Mouse (Mus musculus): ENCODE data around the gene Prrc2a. TPM values are rescaled to one million over a fixed set of nuclear protein-coding genes. Genes with fewer than 3 reads are reported as not detected.

The Prrc2a gene
- polyA plus RNA-seq, 2 experiments, result 33.4 to 61.4 TPM

DNA sequence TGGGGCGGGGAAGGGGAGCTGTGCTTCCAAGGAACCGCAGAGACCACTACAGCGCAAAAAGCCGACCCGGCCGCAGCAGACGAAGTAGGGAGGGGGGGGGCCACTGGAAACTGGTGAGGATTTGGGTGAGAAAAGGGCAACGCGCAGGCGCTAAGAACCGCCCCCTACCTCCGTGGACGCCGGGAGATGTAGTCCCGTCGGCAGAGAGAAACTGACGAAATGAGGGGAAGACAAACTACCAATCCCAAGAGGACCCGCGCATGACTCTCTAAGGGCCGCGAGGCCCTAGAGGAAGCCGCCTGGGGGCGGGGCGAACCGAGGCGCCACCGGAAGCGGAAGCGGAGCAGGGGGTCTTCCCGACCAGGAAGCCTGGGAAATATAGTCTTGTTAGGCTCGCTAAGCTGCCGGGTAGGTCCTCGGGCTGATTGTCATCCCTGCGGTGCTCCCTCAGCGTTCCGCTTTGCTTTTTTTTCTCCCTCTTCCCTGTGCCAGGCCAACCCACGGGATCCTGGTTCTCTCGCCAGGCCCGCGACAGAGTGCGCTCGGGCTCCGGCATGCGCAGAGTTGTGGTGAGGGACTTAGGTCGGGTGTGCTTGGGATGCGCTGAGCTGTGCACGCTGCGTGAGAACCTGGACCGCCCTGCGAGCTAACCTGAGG, 43.4 kb downstream of the Prrc2a start, which contains the start of gene Gpank1:
Gene Gpank1 (plus strand): TSS at position 313 of the 657 bp plus-strand sequence.
- Histone ChIP-seq H3K9ac (replicated peaks) (peak within 1 kb of the TSS; percentile 92), H3K27ac (peak within 1 kb of the TSS; percentile 90), H3K9me3 (ENCODE audit: control insufficient read depth, low read length) (no peaks in the 10 kb centered on the region), H3K4me2 (ENCODE audit: low read depth) (peak within 1 kb of the TSS; percentile 98), H3K4me1 (replicated peaks; ENCODE audit: control insufficient read depth in 2 of 2, insufficient read depth in 2 of 2, low read length in 1 of 2) (peaks cover 14% of the 10 kb centered on the region in 2 experiments), H3K27me3 (ENCODE audit: control insufficient read depth, insufficient read depth, low read length) (no peaks in the 10 kb centered on the region), H3K4me3 (ENCODE audit: insufficient read depth in 1 of 2, low read depth in 2 of 2, low read length in 2 of 2) (peak within 1 kb of the TSS; percentile 84 to 85), H3K36me3 (replicated peaks; ENCODE audit: control insufficient read depth, insufficient read depth, low read depth) (peaks cover 36% of the 10 kb centered on the region)
- DNase-seq (ENCODE audit: low read depth in 3 of 3, low spot score in 3 of 3) (peak; percentile 95 to 96 (median 96)), ATAC-seq (ENCODE audit: insufficient read depth) (peak; percentile 93)
- no peak for TF ChIP-seq EP300 (IDR thresholded peaks at IDR 0.05; ENCODE audit: low read depth)
- TF ChIP-seq CTCF (IDR thresholded peaks at IDR 0.05; ENCODE audit: low read depth), result no peak
- WGBS (ENCODE audit: insufficient replicate concordance), result under 1% methylated on average over 49 of the region's 50 CpGs

DNA sequence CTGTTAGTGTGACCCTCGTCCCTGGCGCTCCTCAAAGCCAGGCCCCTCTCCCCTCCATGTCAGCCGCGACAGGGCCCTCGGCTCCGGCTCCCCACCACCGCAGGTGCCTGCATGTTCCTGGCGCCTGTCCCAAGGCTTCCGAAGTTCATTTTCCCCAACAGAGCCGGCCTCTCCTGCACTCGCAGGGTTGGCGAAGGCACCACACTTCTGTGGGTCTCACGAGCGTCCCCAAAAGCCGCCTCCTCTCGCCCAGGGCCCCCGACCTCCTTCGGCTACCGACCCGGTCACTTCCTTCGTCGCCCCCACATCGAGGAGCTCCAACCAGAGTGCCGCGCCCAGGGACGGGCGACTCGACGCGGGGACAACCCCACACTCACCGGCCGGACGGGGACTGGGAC, 44.0 kb downstream of the Prrc2a start:
- peak overlapping the region; percentile 84 to 85 for H3K4me3 ChIP-seq (ENCODE audit: insufficient read depth in 1 of 2, low read depth in 2 of 2, low read length in 2 of 2)
- peak overlapping the region; percentile 91 for H3K9ac ChIP-seq (replicated peaks)
- no peak for TF ChIP-seq EP300 (IDR thresholded peaks at IDR 0.05; ENCODE audit: low read depth)
- no peak for TF ChIP-seq CTCF (IDR thresholded peaks at IDR 0.05; ENCODE audit: low read depth)
- peaks cover 14% of the 10 kb centered on the region in 2 experiments for H3K4me1 ChIP-seq (replicated peaks; ENCODE audit: control insufficient read depth in 2 of 2, insufficient read depth in 2 of 2, low read length in 1 of 2)
- H3K36me3 ChIP-seq (replicated peaks; ENCODE audit: control insufficient read depth, insufficient read depth, low read depth), result peaks cover 37% of the 10 kb centered on the region
- no peaks in the 10 kb centered on the region for H3K27me3 ChIP-seq (ENCODE audit: control insufficient read depth, insufficient read depth, low read length)
- ATAC-seq (ENCODE audit: insufficient read depth) (peak; percentile 11; the same call in 1 of the 2 replicates), DNase-seq (ENCODE audit: low read depth in 3 of 3, low spot score in 3 of 3) (no peak)
- H3K27ac ChIP-seq, result peak overlapping the region; percentile 14
- WGBS (ENCODE audit: insufficient replicate concordance), result under 1% methylated on average over 33 of the region's 33 CpGs
- no peaks in the 10 kb centered on the region for H3K9me3 ChIP-seq (ENCODE audit: control insufficient read depth, low read length)
- peak overlapping the region; percentile 81 for H3K4me2 ChIP-seq (ENCODE audit: low read depth)

DNA sequence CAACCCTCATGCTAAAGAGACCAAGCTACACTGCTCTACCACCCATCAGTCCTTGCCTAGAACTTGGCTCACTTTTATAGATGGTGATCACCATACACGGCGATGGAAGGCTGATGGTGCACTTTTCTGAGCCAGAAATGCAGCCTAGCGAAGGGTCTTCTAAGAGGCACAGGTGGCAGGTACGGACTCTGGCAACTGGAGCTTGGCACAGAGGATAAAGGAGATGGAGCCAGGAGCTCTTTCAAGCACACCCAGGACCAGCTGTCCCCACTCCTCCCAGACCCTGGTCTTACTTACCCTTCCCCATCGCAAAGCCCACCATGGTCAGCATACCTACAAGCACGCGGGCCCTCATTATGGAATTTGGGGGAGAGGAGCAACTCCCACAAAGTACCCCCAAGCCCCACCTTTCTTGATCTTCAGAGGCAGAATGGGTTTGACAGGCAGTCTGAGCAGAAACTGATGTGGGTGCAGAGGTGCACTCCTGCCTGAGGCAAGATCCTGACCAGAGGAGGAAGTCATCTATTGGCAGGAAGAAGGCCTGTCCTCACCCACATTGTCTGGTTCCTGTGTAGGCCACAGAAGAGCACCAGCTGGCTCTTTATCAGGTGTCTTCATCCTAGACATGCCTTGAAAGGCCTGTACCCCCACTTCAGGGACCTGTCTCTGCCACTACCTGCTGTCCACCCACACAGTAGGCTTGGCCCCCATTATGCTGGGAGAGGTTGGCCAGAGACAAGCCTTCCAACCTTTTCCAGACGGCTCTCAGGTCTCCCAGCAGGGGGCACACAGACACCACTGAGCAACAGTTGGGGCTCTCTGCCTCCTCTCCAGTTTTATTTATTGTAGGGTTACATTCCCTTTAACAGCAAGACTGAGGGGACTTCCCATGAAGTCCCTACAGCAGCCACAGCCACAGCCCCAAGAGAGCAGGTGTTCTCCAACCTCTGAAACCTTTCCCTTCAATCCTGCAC, 49.4 kb downstream of the Prrc2a start, which contains the start of gene Ly6g5b:
Gene Ly6g5b (minus strand): TSS at position 383 of the 974 bp plus-strand sequence.
- no peak within 1 kb of the TSS for H3K27ac ChIP-seq
- no peaks in the 10 kb centered on the region for H3K27me3 ChIP-seq (ENCODE audit: control insufficient read depth, insufficient read depth, low read length)
- WGBS (ENCODE audit: insufficient replicate concordance), result 72% methylated on average over 8 of the region's 8 CpGs
- DNase-seq (ENCODE audit: low read depth in 3 of 3, low spot score in 3 of 3) (no peak), ATAC-seq (ENCODE audit: insufficient read depth) (no peak)
- H3K4me3 ChIP-seq (ENCODE audit: insufficient read depth in 1 of 2, low read depth in 2 of 2, low read length in 2 of 2), result no peak within 1 kb of the TSS
- H3K9me3 ChIP-seq (ENCODE audit: control insufficient read depth, low read length), result no peaks in the 10 kb centered on the region
- H3K36me3 ChIP-seq (replicated peaks; ENCODE audit: control insufficient read depth, insufficient read depth, low read depth), result peaks cover 26% of the 10 kb centered on the region
- TF ChIP-seq EP300 (IDR thresholded peaks at IDR 0.05; ENCODE audit: low read depth) (no peak), CTCF (IDR thresholded peaks at IDR 0.05; ENCODE audit: low read depth) (peak; percentile 80)
- H3K4me2 ChIP-seq (ENCODE audit: low read depth), result no peak within 1 kb of the TSS
- peaks cover 6 to 7% of the 10 kb centered on the region in 2 experiments; a peak in 2 of 4 replicates for H3K4me1 ChIP-seq (replicated peaks; ENCODE audit: control insufficient read depth in 2 of 2, insufficient read depth in 2 of 2, low read length in 1 of 2)
- H3K9ac ChIP-seq (replicated peaks), result no peak within 1 kb of the TSS

DNA sequence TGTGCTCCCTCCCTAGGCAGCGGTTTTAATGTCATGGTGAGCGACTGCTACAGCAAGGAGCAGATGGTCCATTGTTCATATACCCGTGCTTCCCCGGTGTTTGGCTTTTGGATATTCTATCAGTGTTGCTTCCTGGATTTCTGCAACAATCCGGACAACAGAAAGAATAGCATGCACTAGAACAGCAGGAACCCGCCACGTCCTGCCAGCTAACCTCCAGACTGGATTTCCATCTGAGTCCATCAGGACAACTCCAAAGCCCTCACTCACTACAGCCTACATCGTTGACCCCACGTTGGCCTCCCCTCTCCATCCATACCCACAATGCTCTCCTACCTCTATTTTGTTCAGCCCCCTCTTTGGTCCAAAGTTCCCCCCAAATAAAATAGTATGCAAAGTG, 52.9 kb downstream of the Prrc2a start:
- Histone ChIP-seq H3K9me3 (ENCODE audit: control insufficient read depth, low read length) (no peaks in the 10 kb centered on the region), H3K4me1 (replicated peaks; ENCODE audit: control insufficient read depth in 2 of 2, insufficient read depth in 2 of 2, low read length in 1 of 2) (no peaks in the 10 kb centered on the region), H3K4me2 (ENCODE audit: low read depth) (no peak overlapping the region), H3K27ac (no peak overlapping the region), H3K36me3 (replicated peaks; ENCODE audit: control insufficient read depth, insufficient read depth, low read depth) (peaks cover 4% of the 10 kb centered on the region), H3K4me3 (ENCODE audit: insufficient read depth in 1 of 2, low read depth in 2 of 2, low read length in 2 of 2) (no peak overlapping the region), H3K9ac (replicated peaks) (no peak overlapping the region), H3K27me3 (ENCODE audit: control insufficient read depth, insufficient read depth, low read length) (no peaks in the 10 kb centered on the region)
- ATAC-seq (ENCODE audit: insufficient read depth) (no peak), DNase-seq (ENCODE audit: low read depth in 3 of 3, low spot score in 3 of 3) (no peak)
- no peak for TF ChIP-seq EP300 (IDR thresholded peaks at IDR 0.05; ENCODE audit: low read depth)
- no peak for TF ChIP-seq CTCF (IDR thresholded peaks at IDR 0.05; ENCODE audit: low read depth)
- 58% methylated on average over 9 of the region's 9 CpGs for WGBS (ENCODE audit: insufficient replicate concordance)

Data from liver, embryonic 14.5 days (tissue).